ENCODE assay signal across 8 mouse cellular contexts in the genomic region with DNA sequence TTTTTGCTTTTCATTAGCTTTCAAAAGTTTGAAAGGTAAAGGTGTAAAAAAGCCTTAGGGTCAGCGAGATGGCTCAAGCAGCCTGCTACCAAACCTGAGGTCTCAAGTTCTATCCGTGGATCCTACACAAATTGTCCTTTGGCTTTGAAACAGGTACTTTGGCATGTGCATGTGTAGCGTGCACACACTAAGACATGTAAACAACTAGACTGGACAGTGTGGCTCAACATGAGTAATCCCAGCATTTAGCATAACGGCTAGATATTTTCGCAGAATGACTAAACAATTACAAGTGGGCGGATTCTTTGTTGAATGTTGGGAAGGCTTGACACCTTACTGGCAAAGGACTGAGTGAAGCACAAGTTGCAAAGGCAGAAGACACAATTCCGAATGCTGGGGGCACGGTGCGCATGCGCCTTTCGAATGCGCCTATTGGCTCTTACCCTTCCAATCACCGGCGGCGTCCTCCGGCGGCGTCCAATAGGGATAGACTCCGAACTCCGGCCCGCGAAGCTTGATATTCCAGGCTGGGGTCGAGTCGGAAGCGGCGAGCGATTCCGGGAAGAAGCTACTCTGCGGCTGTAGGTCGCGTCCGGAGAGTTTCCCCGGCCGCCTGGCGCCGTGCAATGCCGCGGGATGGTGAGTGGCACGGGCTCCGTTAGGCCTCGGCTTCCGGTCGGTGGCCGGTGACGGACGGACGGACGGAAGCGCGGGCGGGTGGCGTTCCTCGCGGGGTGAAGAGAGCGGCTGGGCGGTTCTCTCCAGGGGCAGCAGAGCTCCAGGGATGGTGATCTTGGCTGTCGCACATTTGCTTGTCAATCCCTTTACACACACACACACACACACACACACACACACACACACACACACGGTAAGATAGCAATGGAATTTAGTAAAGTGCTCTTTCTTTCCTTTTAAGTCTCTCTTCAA. TPM values are rescaled to one million over a fixed set of nuclear protein-coding genes. Genes with fewer than 3 reads are reported as not detected.
DNase-seq lines count a peak whose midpoint lies in the region; ATAC-seq lines count a peak whose summit lies in the region.

A gene (plus strand): TSS at position 486 of the 930 bp plus-strand sequence.

- H3K27me3 ChIP-seq in hindbrain, embryonic 16.5 days (replicated peaks; ENCODE audit: control insufficient read depth, insufficient read depth, low read length), result no peaks in the 10 kb centered on the region

- H3K36me3 ChIP-seq in hindbrain, embryonic 16.5 days (ENCODE audit: control insufficient read depth, insufficient read depth, low read length), result peaks cover 19% of the 10 kb centered on the region
- H3K36me3 ChIP-seq in macrophage (ENCODE audit: inconsistent target), result peaks cover 26% of the 10 kb centered on the region

- peaks cover 5% of the 10 kb centered on the region for H3K4me1 ChIP-seq in hindbrain, embryonic 16.5 days (ENCODE audit: control insufficient read depth, insufficient read depth, low read depth, low read length)

- no peak within 1 kb of the TSS for H3K27ac ChIP-seq in hindbrain, embryonic 16.5 days (ENCODE audit: low read depth, low read length)
- H3K27ac ChIP-seq in macrophage, result peak within 1 kb of the TSS; percentile 57

- peak; percentile 91 for DNase-seq in WW6 (ENCODE audit: low read depth, low spot score)
- DNase-seq in cerebellum, postnatal 4 days (ENCODE audit: low spot score in 2 of 2), result peak; percentile 93 to 96
- DNase-seq in gastrocnemius, adult 18-20 months (ENCODE audit: low spot score), result peak; percentile 93
- peak; percentile 94 to 95 for DNase-seq in left cerebral cortex, adult 18-20 months (ENCODE audit: low spot score in 2 of 2)
- peak; percentile 93 for DNase-seq in right cerebral cortex, adult 18-20 months
- DNase-seq in urinary bladder, postnatal 10 days (ENCODE audit: low spot score), result peak; percentile 78

- H3K9ac ChIP-seq in hindbrain, embryonic 16.5 days (ENCODE audit: low read depth, low read length), result peak within 1 kb of the TSS; percentile 54

- ATAC-seq in hindbrain, embryonic 16.5 days, result peak; percentile 97

- 2% methylated on average over 57 of the region's 58 CpGs for WGBS in hindbrain, embryonic 16.5 days
- WGBS in macrophage (ENCODE audit: missing documents), result 1% methylated on average over 55 of the region's 58 CpGs

- H3K4me3 ChIP-seq in hindbrain, embryonic 16.5 days (ENCODE audit: low read length), result peak within 1 kb of the TSS; percentile 57
- peak within 1 kb of the TSS; percentile 54 for H3K4me3 ChIP-seq in macrophage (ENCODE audit: inconsistent target)

- H3K9me3 ChIP-seq in hindbrain, embryonic 16.5 days (ENCODE audit: control insufficient read depth, low read length), result no peaks in the 10 kb centered on the region

- H3K4me2 ChIP-seq in hindbrain, embryonic 16.5 days (ENCODE audit: low read length), result peak within 1 kb of the TSS; percentile 97

- H3K79me2 ChIP-seq in macrophage (ENCODE audit: inconsistent target), result peaks cover 29% of the 10 kb centered on the region

RNA-seq across cellular contexts. Expression of the gene that starts here (rescaled TPM):
- total RNA-seq in gastrocnemius, adult 18-20 months (2021), result not detected
- 0.61 and 0.96 TPM in 2 replicates for polyA plus RNA-seq in hindbrain, embryonic 16.5 days (2015; fragmentation: Nextera tagmentation; extraction: Ambion mirVana)
- under 1 TPM; 0.53 to 0.54 TPM for total RNA-seq in left cerebral cortex, adult 18-20 months (2021)
- 1 to 10 TPM in 25 of 26 experiments, under 1 TPM in 1; 0.29 to 6.0 (median 1.9) TPM for total RNA-seq in macrophage (2018; cell fraction: chromatin; rRNA removed)
- total RNA-seq in macrophage (2018; cell fraction: cytosol; rRNA removed), result 1 to 10 TPM in 18 of 26 experiments, under 1 TPM in 8; 0.61 to 2.1 (median 1.1) TPM
- total RNA-seq in macrophage (2018; cell fraction: nucleus; rRNA removed), result 1 to 10 TPM in 24 of 26 experiments, under 1 TPM in 2; 0.64 to 8.9 (median 2.3) TPM
- polyA plus RNA-seq in macrophage (2018), result 0.63 to 5.0 TPM (median 3.3 TPM) in 3 replicates

Comparison
In these comparisons a context has a peak if more than half of its experiments do, and no peak if none do; other contexts are left out.
1. Peak in DNase-seq in gastrocnemius, adult 18-20 months; RNA of the gene not detected or under 1 TPM.
2. Peak in ATAC-seq, H3K4me3 ChIP-seq, H3K9ac ChIP-seq and H3K4me2 ChIP-seq in hindbrain, embryonic 16.5 days; RNA of the gene not detected or under 1 TPM.
3. Peak in DNase-seq in left cerebral cortex, adult 18-20 months; RNA of the gene not detected or under 1 TPM.